Comparison of ENCODE assay signal across 15 mouse cellular contexts in genomic region chr4:124950181-124951035, GRCm38 (mm10). TPM values are rescaled to one million over a fixed set of nuclear protein-coding genes. Genes with fewer than 3 reads are reported as not detected.
DNase-seq lines count a peak whose midpoint lies in the region; ATAC-seq and TF ChIP-seq lines count a peak whose summit lies in the region.
"Had no signal": no experiment of that assay in that cellular context is flagged by ENCODE, and none has a peak within 500 bp of the region (broad histone marks: within the 10 kb centered on the region; RNA-seq: fewer than 3 reads in every experiment).

No protein-coding gene starts in this region.

- peaks cover 10% of the 10 kb centered on the region; the same call in 1 of the 2 replicates for H3K27me3 ChIP-seq in limb, embryonic 14.5 days (ENCODE audit: control insufficient read depth, insufficient read depth, low read length)
- H3K27me3 ChIP-seq: Patski had no signal

- peak overlapping the region; percentile 30; the same call in 1 of the 2 replicates for H3K4me3 ChIP-seq in gastrocnemius, adult 2 months
- H3K4me3 ChIP-seq in limb, embryonic 14.5 days (replicated peaks; ENCODE audit: low read length): no peak overlapping the region
- H3K4me3 ChIP-seq: liver, embryonic 13.5 days had no signal

- no peak for TF ChIP-seq POLR2A in limb, embryonic 14.5 days (IDR thresholded peaks at IDR 0.05; ENCODE audit: borderline replicate concordance, extremely low read depth, insufficient read depth, insufficient read length)

- H3K4me2 ChIP-seq in limb, embryonic 14.5 days (replicated peaks; ENCODE audit: low read depth, low read length, severe bottlenecking): 0 out of 2 replicates have a peak overlapping the region, but pooled peaks have one; percentile 15
- H3K4me2 ChIP-seq: liver, embryonic 13.5 days had no signal

- intact Hi-C loops in gastrocnemius, adult 2 months (cut with DNase I): no loop called here

- 19% methylated on average over 21 of the region's 21 CpGs for WGBS in limb, embryonic 14.5 days

- no peaks in the 10 kb centered on the region for H3K36me3 ChIP-seq in limb, embryonic 14.5 days (ENCODE audit: control insufficient read depth, insufficient read depth, low read length)
- H3K36me3 ChIP-seq: liver, embryonic 13.5 days had no signal

- no peaks in the 10 kb centered on the region for H3K9me3 ChIP-seq in limb, embryonic 14.5 days (ENCODE audit: control insufficient read depth, low read length)
- H3K9me3 ChIP-seq: liver, embryonic 13.5 days had no signal

- TF ChIP-seq CTCF in gastrocnemius, adult 2 months (IDR thresholded peaks at IDR 0.05): no peak

- ATAC-seq in limb, embryonic 14.5 days (ENCODE audit: low FRiP score, low read depth): peak; percentile 60; the same call in 1 of the 2 replicates
- no peak for ATAC-seq in megakaryocyte-erythroid progenitor cell, adult 5-6 weeks (replicated peaks; ENCODE audit: low FRiP score, low TSS enrichment, poor library complexity, severe bottlenecking)
- ATAC-seq: Patski had no signal

- peaks cover 10% of the 10 kb centered on the region for H3K4me1 ChIP-seq in limb, embryonic 14.5 days (ENCODE audit: control insufficient read depth, insufficient read depth, low read length)
- H3K4me1 ChIP-seq: liver, embryonic 13.5 days had no signal

- no peak for DNase-seq in gastrocnemius, adult 2 months
- DNase-seq in gastrocnemius, postnatal 25 days: no peak
- peak; percentile 50 for DNase-seq in urinary bladder, postnatal 14 days (ENCODE audit: low spot score)
- DNase-seq in urinary bladder, postnatal 4 days (ENCODE audit: low spot score in 2 of 2): no peak
- peak; percentile 68 for DNase-seq in limb, embryonic 14.5 days (ENCODE audit: low spot score)
- DNase-seq in adrenal gland, postnatal 25 days: no peak
- no peak for DNase-seq in adrenal gland, postnatal 36 days
- DNase-seq: B cell, adult 2 months; cerebellum, adult 9-11 months; liver, embryonic 13.5 days; spleen, adult 18-20 months; thymus, adult 2 months had no signal

- 0 out of 2 replicates have a peak overlapping the region, but pooled peaks have one; percentile 43 for H3K27ac ChIP-seq in gastrocnemius, adult 2 months
- H3K27ac ChIP-seq in limb, embryonic 14.5 days (replicated peaks; ENCODE audit: low read depth, low read length): no peak overlapping the region
- H3K27ac ChIP-seq: liver, embryonic 13.5 days had no signal

- no peak overlapping the region for H3K9ac ChIP-seq in limb, embryonic 14.5 days (ENCODE audit: low read depth, low read length, severe bottlenecking)
- H3K9ac ChIP-seq: liver, embryonic 13.5 days had no signal

RNA-seq across cellular contexts. Expression of gene Cdca8, which starts 11.3 kb away (rescaled TPM):
- under 1 TPM; 0.28 to 0.38 TPM for total RNA-seq in gastrocnemius, adult 2 months (2021)
- under 1 TPM; 0.61 to 0.99 TPM for total RNA-seq in gastrocnemius, postnatal 25 days (2021)
- polyA plus RNA-seq in limb, embryonic 14.5 days (2012; rRNA removed): 60.1 and 70.0 TPM in 2 replicates
- 88.9 and 90.1 TPM in 2 replicates for polyA plus RNA-seq in limb, embryonic 14.5 days (2014; fragmentation: Nextera tagmentation; extraction: Ambion mirVana)
- total RNA-seq in megakaryocyte-erythroid progenitor cell, adult 5-6 weeks (2014; fragmentation: Nextera tagmentation): 84.8 and 93.5 TPM in 2 replicates
- total RNA-seq in megakaryocyte-erythroid progenitor cell, adult 5-6 weeks (2017): 121 and 127 TPM in 2 replicates
- 8.4 and 15.2 TPM in 2 replicates for total RNA-seq in adrenal gland, postnatal 25 days (2021)
- total RNA-seq in adrenal gland, postnatal 36 days (2021): 1 to 10 TPM; 5.7 to 7.6 TPM

RNA-seq across cellular contexts. Expression of gene 9930104L06Rik, which starts 13.6 kb away (rescaled TPM):
- total RNA-seq in gastrocnemius, adult 2 months (2021): 1 to 10 TPM; 8.6 to 9.4 TPM
- 1 to 10 TPM; 6.7 to 6.8 TPM for total RNA-seq in gastrocnemius, postnatal 25 days (2021)
- polyA plus RNA-seq in limb, embryonic 14.5 days (2012; rRNA removed): 25.8 and 28.3 TPM in 2 replicates
- polyA plus RNA-seq in limb, embryonic 14.5 days (2014; fragmentation: Nextera tagmentation; extraction: Ambion mirVana): 3.2 and 4.7 TPM in 2 replicates
- 15.7 and 24.8 TPM in 2 replicates for total RNA-seq in megakaryocyte-erythroid progenitor cell, adult 5-6 weeks (2014; fragmentation: Nextera tagmentation)
- total RNA-seq in megakaryocyte-erythroid progenitor cell, adult 5-6 weeks (2017): 10.1 and 19.5 TPM in 2 replicates
- 17.5 and 18.0 TPM in 2 replicates for total RNA-seq in adrenal gland, postnatal 25 days (2021)
- 10 to 100 TPM in 1 of 2 experiments, 1 to 10 TPM in 1; 9.8 to 17.9 TPM for total RNA-seq in adrenal gland, postnatal 36 days (2021)

RNA-seq across cellular contexts. Expression of gene Rspo1, which starts 35.8 kb away (rescaled TPM):
- total RNA-seq in gastrocnemius, adult 2 months (2021): under 1 TPM; 0.26 to 0.59 TPM
- under 1 TPM; 0.41 to 0.72 TPM for total RNA-seq in gastrocnemius, postnatal 25 days (2021)
- 7.8 and 8.8 TPM in 2 replicates for polyA plus RNA-seq in limb, embryonic 14.5 days (2012; rRNA removed)
- polyA plus RNA-seq in limb, embryonic 14.5 days (2014; fragmentation: Nextera tagmentation; extraction: Ambion mirVana): 4.4 and 5.5 TPM in 2 replicates
- total RNA-seq in megakaryocyte-erythroid progenitor cell, adult 5-6 weeks (2014; fragmentation: Nextera tagmentation): not detected in 2 replicates
- total RNA-seq in megakaryocyte-erythroid progenitor cell, adult 5-6 weeks (2017): not detected in 2 replicates
- total RNA-seq in adrenal gland, postnatal 25 days (2021): 2.3 and 3.3 TPM in 2 replicates
- total RNA-seq in adrenal gland, postnatal 36 days (2021): 1 to 10 TPM; 4.0 to 4.6 TPM
- total RNA-seq: hematopoietic stem cell, adult 5-6 weeks had no signal
- polyA plus RNA-seq: Patski had no signal

Comparison
In these comparisons a context has a peak if more than half of its experiments do, and no peak if none do; other contexts are left out.
1. DNase-seq: peak in urinary bladder, postnatal 14 days (single experiment) and limb, embryonic 14.5 days (single experiment); none in gastrocnemius, adult 2 months (single experiment), gastrocnemius, postnatal 25 days (single experiment), urinary bladder, postnatal 4 days (0 of 2), adrenal gland, postnatal 25 days (single experiment) and adrenal gland, postnatal 36 days (0 of 2).